Mouse (Mus musculus): ENCODE data around the gene Gm49325.
A peak's percentile ranks its signal among the peaks of the same experiment; 100 is the strongest.

DNA sequence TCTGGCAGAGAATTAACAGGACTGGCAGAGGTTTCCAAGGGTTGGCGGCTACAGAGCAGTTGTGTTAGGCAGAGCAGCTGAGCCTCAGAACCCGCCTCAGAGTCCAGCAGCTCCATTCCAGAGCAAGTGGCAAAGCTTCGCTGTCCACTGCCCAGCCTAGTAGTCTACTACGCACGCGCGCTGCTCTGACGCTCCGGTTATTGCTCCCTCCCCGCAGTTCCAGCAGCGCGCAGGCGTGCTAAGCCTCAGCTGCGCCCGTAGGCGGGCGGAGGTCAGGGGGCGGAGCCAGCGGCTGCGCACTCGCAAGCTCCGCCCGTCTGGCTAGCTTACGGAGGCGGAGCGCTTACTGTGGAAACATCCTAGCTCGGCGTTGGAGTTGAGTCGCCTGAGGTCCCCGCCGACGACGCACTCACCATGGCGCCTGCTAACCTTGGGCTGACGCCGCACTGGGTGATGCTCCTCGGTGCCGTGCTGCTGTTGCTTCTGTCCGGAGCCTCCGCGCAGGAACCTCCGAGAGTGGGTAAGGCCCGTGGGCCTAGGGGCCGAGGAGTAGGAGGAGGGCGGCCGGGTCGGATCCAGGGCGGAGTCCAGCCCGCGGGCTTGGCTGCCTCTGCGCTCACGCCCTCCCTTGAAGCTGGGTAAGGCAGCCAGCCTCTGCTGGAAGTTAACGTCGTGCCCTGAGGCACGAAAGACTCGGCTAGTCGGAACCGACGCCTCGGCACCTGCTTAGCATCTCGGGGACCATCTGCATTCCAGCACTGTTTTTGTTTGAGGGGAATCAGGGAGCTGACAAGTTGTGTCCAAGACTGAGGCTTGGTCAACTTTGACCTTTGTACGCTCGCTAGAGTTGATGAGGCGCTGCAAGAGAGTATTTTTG, 24.4 kb upstream of the Gm49325 start, which contains the start of gene Pttg1ip:
- peak; percentile 94 for TF ChIP-seq POLR2A (IDR thresholded peaks at IDR 0.05; ENCODE audit: low read depth, low read length)
- TF ChIP-seq CTCF (IDR thresholded peaks at IDR 0.05; ENCODE audit: borderline replicate concordance, insufficient read depth, low read length), result no peak
